Mouse (Mus musculus): ENCODE results near the gene Wdr66.

Wdr66 gene

DNA sequence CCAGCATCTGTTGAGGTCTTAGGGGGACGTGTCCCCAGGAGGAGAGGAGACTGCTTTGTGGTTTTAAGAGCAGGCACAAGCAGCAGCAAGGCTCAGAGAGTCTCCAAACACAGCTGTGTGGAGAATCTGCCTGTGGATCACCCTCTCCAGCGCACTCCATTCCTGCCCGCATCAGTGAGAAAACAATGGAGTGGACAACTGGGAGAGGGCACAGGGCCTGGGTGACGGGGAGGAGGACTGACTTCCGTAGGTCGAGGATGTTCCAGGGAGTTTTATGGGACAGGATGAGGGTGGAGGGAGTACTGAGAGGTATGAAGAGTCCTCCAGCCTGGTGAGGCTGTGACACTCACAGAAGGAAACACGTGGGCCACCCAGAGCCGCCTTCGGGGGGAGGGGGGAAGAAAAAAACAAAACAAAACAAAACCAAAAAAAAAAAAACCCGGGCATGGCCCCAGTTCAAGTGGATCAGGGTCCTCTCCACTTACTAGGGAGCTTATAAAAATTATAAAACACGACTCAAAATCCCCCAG, 62.0 kb downstream of the Wdr66 start:
- DNase-seq (ENCODE audit: low read depth, low spot score), result no peak

- no peak for DNase-seq (ENCODE audit: low read depth, low spot score)
Observed at GRCm38 (mm10) chr5:123315219-123315866, 63.4 kb downstream of the Wdr66 start.

GRCm38 (mm10) chr5:123317992-123318391, 66.1 kb downstream of the Wdr66 start:
- DNase-seq (ENCODE audit: low read depth, low spot score), result no peak

DNA sequence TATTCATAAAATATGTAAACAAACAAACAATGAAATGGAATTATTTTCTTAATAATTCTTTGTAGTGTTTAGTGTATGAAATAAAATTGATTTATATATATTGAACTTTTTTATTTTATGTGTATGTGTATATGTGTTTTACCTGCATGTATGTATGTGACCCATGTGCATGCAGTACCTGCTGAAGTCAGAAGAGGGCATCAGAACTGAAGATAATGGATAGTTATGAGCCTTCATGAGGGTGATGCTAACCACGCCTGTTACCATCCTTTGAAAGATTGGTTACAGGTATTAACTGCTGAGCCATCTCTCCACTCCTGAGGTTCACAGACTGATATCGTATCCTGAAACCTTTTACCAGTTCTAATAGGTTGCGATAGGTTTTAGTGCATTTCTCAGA, 68.2 kb downstream of the Wdr66 start:
- DNase-seq (ENCODE audit: low read depth, low spot score), result no peak

- DNase-seq (ENCODE audit: low read depth, low spot score), result no peak
Observed at GRCm38 (mm10) chr5:123324242-123324641, 72.3 kb downstream of the Wdr66 start.

DNA sequence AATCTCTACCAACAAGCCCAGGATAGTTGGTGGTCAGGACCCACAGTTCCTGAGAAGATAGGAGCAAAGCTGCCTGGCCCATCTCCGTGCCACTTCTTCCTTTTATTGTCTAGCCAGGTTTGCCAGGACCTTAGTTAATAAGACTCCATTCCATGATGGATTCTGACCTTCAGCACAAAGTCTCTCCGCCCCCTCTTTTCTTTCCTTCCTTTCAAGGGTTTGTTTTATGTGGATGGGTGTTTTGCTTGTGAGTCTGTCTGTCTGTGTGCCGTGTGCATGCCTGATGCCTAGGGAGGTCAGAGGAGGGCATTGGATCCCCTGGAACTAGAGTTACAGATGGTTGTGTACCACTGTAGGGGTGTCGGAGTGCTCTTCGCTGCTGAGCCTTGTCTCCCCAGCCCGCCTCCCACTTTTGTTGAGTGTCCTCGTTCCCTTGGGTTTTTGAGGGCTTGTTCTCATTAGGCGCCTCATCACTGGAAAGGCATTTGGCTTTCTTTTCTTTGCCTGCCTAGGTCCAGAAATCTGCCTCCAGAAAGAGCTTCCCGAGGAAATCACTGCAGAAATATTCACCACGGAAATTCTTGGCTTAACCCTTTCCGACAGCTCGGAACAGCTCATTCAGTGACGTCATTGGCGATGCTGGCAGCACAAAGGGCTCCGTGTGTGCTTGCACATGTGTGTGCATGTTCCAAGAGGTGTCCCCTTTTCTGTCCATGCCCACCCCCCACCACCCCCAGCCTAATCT, 74.3 kb downstream of the Wdr66 start:
- DNase-seq (ENCODE audit: low read depth, low spot score), result no peak

GRCm38 (mm10) chr5:123326751-123327148, 74.8 kb downstream of the Wdr66 start:
- no peak for DNase-seq (ENCODE audit: low read depth, low spot score)

DNA sequence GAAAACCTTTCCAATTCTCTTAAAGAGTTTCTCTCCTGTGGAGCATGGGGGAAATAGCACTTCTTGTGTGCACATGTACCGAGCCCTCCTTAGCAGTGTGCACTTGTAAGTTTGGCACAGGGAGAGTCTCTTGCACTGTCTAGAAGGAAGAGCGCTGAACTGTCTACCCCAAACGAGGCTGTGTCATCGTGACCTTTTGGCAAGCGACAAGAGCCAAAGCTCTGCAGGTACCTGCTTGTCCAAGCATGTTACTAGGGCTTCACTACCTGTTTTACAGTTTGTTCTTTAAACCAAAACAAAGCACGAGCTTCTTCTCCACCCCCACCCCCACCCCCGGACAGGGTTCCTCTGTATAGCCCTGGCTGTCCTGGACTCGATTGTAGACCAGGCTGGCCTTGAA, 75.8 kb downstream of the Wdr66 start:
- DNase-seq (ENCODE audit: low read depth, low spot score), result no peak

- DNase-seq (ENCODE audit: low read depth, low spot score), result no peak
Observed at GRCm38 (mm10) chr5:123333566-123333965, 81.7 kb downstream of the Wdr66 start.

- DNase-seq (ENCODE audit: low read depth, low spot score), result no peak
Observed at GRCm38 (mm10) chr5:123336205-123336961, 84.5 kb downstream of the Wdr66 start.

GRCm38 (mm10) chr5:123338463-123338862, 86.6 kb downstream of the Wdr66 start:
- DNase-seq (ENCODE audit: low read depth, low spot score), result no peak

DNA sequence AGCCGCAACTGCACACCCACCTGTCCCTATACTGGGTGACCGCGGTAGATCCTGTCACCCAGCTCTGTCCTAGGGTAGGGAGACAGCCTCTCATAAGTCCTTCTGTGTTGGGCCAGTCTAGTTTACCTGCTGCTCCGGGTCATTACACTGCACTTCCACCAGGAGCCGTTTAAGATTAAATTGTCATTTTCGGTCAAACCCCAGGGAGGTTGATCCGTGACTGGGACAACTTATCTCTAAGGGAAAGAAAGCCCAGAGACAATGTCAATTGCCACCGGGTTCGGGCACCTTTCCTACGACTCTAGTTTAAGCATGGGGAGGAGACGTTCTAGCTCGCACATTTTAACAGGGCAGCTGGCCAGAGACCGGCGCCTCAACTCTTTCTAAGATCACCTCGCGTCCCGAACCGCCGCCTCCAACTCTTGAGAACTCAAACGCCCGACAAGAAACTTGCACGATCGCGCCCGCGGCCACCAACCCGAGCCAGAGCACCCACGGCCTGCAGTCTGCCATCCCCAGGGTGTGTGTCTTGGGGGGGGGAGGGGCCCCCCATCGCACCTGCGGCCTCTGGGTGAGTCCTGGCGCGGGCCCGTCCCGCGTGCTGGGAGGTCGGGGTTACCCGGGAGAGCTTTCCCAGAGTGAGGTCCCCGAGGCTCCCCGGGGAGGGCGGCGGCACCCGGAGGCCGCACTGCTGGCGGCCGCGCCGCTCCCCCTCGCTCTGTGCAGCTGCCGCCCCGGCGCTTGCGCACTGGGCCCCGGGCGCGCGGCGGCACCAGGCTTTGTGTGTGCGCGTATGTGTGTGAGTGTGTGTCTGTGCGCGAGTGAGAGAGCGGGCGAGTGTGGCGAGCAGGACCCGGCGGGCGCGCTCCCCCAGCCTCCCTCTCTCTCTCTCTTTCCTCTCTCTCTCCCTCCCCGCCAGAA, 92.1 kb downstream of the Wdr66 start, which contains the start of gene Bcl7a:
Gene Bcl7a (plus strand): TSS at position 128 of the 921 bp plus-strand sequence.
- DNase-seq (ENCODE audit: low read depth, low spot score), result peak; percentile 92

DNA sequence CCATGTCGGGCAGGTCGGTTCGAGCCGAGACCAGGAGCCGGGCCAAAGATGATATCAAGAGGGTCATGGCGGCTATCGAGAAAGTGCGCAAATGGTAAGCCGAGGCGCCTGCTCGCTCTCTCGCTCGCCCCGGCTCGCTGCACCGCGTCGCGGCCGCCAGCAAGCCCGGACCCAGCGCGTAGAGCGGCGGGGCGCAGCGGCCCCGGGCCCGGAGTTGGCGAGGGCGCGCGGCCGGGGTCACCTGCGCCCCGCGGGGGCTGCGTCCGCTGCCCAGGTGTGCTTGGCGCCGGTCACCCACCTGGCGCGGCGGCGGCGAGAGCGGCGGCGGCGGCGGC, 92.7 kb downstream of the Wdr66 start:
- no peak for DNase-seq (ENCODE audit: low read depth, low spot score)

- DNase-seq (ENCODE audit: low read depth, low spot score), result no peak
Observed at GRCm38 (mm10) chr5:123344963-123345852, 93.3 kb downstream of the Wdr66 start.

DNA sequence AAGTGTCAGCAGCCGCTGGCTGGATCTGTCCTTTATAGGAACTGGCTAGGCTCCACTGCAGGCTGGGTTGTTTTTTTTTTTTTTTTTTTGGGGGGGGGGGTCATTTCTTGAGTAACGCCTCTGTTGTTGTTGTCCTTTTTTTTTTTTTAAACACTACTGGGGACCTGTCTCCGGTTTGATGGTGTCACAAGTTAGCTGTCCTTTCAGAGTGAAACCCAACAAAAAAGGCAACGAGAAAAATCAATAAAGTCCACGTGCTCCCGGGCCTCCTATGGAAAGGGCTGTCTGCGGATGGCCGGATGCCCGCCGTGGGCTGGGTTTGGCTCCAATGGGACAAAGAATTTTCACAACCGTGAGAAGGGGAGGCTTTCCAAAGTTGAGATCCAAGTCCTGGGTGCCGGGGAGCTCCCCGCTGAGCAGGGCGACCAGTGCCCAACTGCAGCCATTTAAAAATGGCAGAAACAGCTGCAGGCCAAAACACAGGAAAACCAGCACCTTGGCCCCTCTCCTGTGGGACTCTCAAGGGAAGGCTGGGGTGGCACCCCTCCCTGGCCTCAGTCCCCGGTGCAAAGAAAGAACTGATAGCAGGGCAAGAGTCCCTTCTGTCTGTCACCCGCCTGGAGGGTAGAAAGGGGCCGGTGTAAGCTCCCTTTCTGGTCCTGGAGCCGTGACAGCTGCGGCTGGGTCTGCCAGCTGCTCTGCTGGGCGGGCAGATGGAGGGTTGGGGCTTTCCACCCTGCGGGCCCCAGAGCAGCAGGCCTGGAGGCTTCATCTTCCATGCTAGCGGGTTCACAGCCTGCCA, 94.2 kb downstream of the Wdr66 start:
- DNase-seq (ENCODE audit: low read depth, low spot score), result no peak

GRCm38 (mm10) chr5:123346701-123347270, 94.9 kb downstream of the Wdr66 start:
- no peak for DNase-seq (ENCODE audit: low read depth, low spot score)

GRCm38 (mm10) chr5:123347985-123348384, 96.1 kb downstream of the Wdr66 start:
- DNase-seq (ENCODE audit: low read depth, low spot score), result no peak

GRCm38 (mm10) chr5:123350386-123350785, 98.5 kb downstream of the Wdr66 start:
- DNase-seq (ENCODE audit: low read depth, low spot score), result no peak

DNA sequence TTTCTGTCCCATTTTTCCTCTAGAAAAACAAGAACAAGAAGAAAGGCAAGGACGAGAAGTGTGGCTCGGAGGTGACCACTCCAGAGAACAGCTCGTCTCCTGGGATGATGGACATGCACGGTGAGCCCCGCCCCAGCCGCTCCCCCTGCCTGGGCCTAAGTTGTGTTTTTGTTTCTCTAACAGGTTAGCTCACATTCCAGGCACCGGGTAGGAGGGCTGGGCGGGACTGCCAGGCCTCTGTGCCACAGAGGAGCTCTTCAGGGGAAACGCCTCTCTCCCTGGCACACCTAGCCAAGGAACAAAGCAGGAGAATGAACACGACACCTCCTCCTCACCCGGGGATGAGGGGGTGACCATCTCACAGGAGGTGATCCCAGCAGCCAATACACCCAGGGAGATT, 104.0 kb downstream of the Wdr66 start:
- DNase-seq (ENCODE audit: low read depth, low spot score), result no peak

All from retina, adult 2 months (tissue).